Mouse (Mus musculus) activated CD4-positive, CD25-positive, alpha-beta regulatory T cell (primary cell): Measurements from ENCODE around the gene Galntl5. TPM values are rescaled to one million over a fixed set of nuclear protein-coding genes. Genes with fewer than 3 reads are reported as not detected.

Source experiments
- polyA plus RNA-seq, 2 experiments: library from polyadenylated mRNA; unstranded; fragments of 100-300 nt; shearing (Covaris generic); gene quantifications; one replicate each; pipeline ENCODE4 v1.2.1; 2017

Gene Galntl5
- polyA plus RNA-seq: not detected

GRCm38 (mm10) chr5:25181004-25181531 is at the start of gene Galntl5:
TSS of gene Galntl5 (plus strand) at chr5:25181460.

DNA sequence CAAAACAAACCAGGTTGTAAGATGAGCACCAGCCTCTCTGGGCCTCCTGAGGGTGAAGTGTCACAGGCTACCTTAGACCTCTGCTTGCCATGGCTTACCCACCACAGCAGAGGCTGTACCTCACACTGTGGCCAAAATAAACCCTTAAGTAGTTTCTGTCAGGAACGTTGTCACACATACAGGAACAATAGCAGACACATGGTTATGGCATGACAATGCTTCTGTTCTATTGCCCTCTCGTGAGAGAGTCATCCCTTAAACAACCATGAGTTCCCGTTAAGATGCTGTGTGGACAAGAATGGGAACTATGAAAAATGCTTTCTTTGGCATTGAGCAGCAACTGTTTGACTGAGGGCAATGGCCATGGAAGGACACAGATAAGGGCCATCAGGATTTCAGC is 40.3 kb downstream of the Galntl5 start, which contains the start of gene Galnt11:
TSS of gene Galnt11 (plus strand) at position 301 of the 400 bp plus-strand sequence.

GRCm38 (mm10) chr5:25222752-25223702 is 41.8 kb downstream of the Galntl5 start, which contains the start of gene E130116L18Rik:
TSS of gene E130116L18Rik (minus strand) at chr5:25223153.

Other genes starting within 250 kb of the Galntl5 start
- 10 to 100 TPM; 34.1 to 47.1 TPM for gene Prkag2, start 80.8 kb upstream of the Galntl5 start, polyA plus RNA-seq
- gene Galnt11, start 40.4 kb downstream of the Galntl5 start, polyA plus RNA-seq: 10 to 100 TPM; 24.0 to 24.4 TPM
- gene E130116L18Rik, start 41.7 kb downstream of the Galntl5 start, polyA plus RNA-seq: not detected